Mouse (Mus musculus): ENCODE measurements around the gene Cdkal1. TPM values are rescaled to one million over a fixed set of nuclear protein-coding genes. Genes with fewer than 3 reads are reported as not detected.

Cdkal1 gene
- polyA plus RNA-seq, 3 experiments from 2014 or later: 29.6 to 54.2 (median 51.8) TPM

DNA sequence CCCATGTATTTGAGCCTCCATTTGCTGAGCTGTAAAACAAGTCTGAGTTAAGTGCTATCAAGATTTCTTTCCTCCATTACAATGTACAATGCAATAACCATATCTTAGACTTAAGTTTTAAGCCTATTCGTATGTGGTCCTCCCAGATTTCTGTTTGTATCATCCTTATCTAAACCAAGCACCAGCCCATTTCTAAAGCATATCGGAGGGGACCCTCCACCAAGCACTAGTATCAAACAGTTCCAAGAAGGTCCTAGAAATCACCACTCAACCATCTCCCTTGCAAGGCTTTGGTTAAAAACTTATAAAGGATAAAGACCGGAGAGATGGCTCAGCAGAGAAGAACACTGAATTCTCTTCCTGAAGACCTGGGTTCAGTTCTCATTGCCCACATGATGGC lies 47.1 kb downstream of the Cdkal1 start:
- no peak for ATAC-seq

GRCm38 (mm10) chr13:29807930-29808329 lies 47.5 kb downstream of the Cdkal1 start:
- ATAC-seq: no peak

GRCm38 (mm10) chr13:29806871-29807270 lies 48.6 kb downstream of the Cdkal1 start:
- no peak for ATAC-seq

DNA sequence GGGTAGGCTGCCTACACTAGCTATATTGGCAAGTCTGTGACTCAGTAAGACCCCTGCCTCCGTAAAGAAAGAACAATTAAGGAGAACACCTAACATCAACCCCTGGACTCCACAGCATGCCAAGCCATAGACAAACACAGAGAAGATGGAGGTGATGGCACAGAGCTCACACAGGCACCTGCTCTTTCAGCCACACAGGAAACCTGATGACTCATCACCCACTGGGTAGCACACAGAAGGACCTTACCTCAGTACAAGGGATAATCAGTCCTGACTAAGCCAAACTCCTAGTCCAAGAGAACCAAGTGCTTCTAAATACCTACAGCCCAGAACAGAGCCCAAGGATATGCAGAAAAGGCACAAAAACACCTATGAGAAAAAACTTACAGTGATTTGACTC lies 50.2 kb downstream of the Cdkal1 start:
- no peak for ATAC-seq

- no peak for ATAC-seq
These were observed 51.4 kb downstream of the Cdkal1 start for GRCm38 (mm10) chr13:29804034-29804433.

- no peak for ATAC-seq
These were observed 52.8 kb downstream of the Cdkal1 start for GRCm38 (mm10) chr13:29802699-29803098.

- no peak for ATAC-seq
These were observed 55.4 kb downstream of the Cdkal1 start for GRCm38 (mm10) chr13:29800078-29800477.

DNA sequence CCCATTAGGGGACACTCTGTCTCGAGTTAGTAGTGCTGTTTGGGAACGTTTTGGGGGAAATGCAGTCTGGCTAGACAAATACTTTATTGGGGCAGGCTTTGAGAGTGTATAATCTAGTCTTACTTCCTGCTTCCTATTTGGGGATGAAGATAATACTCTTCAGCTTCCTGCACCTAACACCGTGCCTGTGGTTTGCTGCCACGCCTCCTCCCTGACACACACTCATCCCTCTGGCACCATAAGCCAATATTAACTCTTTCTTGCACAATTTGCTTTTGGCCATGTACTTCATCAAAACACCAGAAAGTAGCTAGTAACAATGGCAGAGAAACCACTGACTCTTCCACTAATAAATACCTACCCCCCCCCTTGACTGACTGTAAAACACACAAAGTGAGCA lies 63.4 kb downstream of the Cdkal1 start:
- no peak for ATAC-seq

- ATAC-seq: no peak
These were observed 64.0 kb downstream of the Cdkal1 start for GRCm38 (mm10) chr13:29791439-29791838.

- ATAC-seq: no peak
These were observed 68.5 kb downstream of the Cdkal1 start for GRCm38 (mm10) chr13:29786984-29787383.

- no peak for ATAC-seq
These were observed 70.6 kb downstream of the Cdkal1 start for GRCm38 (mm10) chr13:29784894-29785293.

- no peak for ATAC-seq
These were observed 74.1 kb downstream of the Cdkal1 start for GRCm38 (mm10) chr13:29781332-29781731.

DNA sequence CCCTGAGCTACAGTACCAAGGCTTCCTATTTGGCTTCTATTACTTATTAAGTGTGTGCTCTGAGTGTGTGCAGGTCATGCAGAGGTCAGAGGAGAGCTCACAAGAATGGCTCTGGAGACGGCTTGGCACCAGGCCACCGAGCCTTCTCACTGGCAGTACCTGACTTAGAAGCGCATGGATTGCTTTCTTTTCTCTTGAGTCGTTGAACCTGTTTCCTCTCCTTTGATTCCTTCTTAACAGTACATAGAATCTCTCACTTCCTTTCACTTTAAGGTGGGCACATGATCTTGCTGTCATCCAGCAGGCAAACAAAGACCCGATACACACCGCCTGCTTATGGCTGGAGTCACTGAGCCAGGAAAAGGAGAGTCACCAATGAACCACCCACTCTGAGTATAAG lies 74.8 kb downstream of the Cdkal1 start:
- peak; percentile 28 for ATAC-seq

DNA sequence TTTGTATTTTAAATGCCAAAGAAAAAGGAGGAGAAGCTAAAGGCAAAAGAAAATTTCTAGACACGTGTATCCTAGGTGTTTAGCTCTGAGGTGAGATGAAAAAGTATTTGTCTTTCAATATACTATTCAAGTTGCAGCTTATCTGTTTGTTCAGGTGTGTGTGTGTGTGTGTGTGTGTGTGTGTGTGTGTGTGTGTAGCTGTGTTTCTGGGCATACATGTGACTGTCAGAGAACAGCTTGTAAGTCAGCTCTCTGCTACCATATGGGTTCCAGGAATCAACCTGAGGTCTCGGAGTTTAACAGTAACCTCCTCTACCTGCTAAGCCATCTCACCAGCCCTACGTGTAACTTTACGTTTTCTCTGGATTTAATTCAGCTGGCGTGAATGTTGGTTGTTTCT lies 76.0 kb downstream of the Cdkal1 start:
- no peak for ATAC-seq

- no peak for ATAC-seq
These were observed 76.4 kb downstream of the Cdkal1 start for GRCm38 (mm10) chr13:29779116-29779515.

DNA sequence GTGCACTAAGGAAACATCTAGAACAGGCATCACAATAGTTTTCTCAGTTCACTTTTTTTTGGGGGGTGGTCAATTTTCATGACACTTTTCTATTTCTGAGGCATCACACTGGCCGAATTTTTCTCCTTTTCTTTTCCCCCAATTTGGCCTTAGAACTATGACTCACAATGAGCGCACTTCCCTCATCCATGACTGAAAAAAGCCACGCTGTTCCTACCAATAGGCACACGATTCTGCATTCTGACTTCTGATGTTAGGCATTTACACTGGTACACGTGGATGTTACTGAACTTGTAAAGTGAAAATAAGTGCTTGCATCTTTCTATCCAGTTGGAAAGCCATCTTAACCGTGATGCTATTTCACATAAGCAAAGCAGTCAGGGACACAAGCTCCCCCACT lies 77.3 kb downstream of the Cdkal1 start:
- ATAC-seq: no peak

GRCm38 (mm10) chr13:29777225-29777624 lies 78.2 kb downstream of the Cdkal1 start:
- ATAC-seq: no peak

DNA sequence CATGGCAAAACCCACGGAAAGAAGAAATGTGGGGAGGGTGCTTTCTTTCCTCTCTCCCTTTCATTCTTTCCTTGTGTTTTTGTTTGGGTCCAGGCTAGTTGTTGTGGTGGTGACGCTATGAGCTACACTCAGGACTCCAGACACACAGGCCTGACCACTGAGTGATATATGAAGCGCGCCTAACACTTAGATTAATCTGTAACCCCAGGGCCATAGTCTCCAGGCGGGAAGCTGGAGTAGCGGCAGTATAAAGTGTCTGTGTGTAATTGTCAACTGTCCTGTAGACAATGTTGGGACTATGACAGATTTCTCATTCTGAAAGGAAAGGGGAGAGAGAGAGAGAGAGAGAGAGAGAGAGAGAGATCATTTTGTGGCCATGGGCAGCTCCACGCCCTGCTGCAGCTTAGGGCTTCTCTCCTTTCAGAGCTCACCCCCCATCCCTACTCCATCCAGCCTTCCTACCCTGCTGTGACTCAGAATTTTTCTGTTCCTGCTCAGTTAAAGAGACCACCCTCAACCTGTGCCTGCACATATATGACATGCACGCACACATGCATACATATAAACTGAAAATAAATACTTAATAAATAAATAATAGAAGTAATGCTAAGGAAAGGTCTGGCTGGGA lies 79.8 kb downstream of the Cdkal1 start:
- no peak for ATAC-seq

DNA sequence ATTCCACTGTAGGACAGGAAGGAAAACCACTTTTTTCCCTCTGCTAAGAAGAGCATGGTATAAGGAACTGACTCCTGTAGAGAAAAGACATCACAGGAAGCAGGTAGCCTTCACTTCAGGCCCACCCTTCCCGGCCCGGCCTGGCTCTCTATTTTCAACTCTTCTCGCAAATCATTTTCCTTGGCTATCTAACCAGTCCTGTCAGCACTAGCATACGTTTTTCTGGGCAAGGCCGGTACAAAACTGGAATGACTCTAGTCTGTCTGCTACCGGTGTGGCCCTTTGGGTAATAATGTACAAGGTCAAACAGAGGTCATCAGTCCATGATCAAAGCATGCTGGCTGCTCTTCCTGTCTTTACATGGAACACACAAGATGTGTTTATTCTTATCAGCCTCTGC lies 81.9 kb downstream of the Cdkal1 start:
- no peak for ATAC-seq

DNA sequence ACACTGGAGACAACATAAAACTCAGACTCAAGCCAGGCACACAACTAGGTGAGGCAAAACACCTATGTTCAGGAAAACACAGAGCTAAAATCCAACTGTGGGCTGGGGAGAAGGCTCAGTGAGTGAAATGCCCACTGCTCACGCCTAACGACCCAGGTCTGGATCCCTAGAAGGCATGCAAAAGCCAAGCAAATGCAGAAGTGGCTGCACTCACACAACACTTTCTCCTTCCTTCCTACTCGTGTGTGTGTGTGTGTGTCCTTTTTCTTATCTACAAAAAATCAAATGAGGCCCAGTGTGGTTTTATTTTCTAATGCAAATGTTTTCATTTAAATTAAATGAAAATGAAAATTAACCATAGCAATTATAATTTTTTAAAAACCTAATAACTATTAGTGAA lies 82.5 kb downstream of the Cdkal1 start:
- no peak for ATAC-seq

GRCm38 (mm10) chr13:29769647-29770436 lies 85.6 kb downstream of the Cdkal1 start:
- ATAC-seq: peak; percentile 84

GRCm38 (mm10) chr13:29768104-29768503 lies 87.4 kb downstream of the Cdkal1 start:
- no peak for ATAC-seq

GRCm38 (mm10) chr13:29767587-29767986 lies 87.9 kb downstream of the Cdkal1 start:
- no peak for ATAC-seq

DNA sequence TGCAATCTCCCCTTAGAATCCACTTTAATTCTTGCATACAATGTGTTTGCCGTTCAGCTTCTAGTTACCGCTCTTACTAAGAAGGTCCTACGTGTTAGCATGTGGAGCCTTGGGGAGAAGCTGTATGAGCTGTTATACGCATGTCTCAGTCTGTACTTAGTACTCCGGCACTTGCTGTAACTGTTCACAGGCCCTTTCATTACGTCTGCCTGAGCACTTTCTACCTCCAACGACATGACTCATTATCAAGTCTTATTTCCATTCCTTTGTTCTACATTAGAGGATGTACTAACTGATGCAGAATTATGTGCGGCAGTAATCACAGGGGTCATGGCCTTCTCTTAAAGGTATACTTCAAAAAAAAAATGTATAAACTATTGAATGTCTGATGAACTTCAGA lies 89.1 kb downstream of the Cdkal1 start:
- no peak for ATAC-seq

Data from inflammation-experienced regulatory T-cells, adult 6 months (primary cell).